Mouse (Mus musculus) lung, adult 2 months (tissue): Measurements from ENCODE around the gene Synj2.

Experiments used
- CTCF ChIP-seq: fragments of 200-500 bp; IDR thresholded peaks from 2 replicates; pipeline ENCODE4 v1.5.1; 2011; ENCODE audit warnings: mild to moderate bottlenecking, low read length, control low read depth; ENCODE audit not compliant: insufficient read depth
- POLR2A ChIP-seq: fragments of 200-500 bp; IDR thresholded peaks from 2 replicates; pipeline ENCODE4 v1.6.1; 2011; ENCODE audit warnings: low read depth, mild to moderate bottlenecking, control low read depth, low read length, borderline replicate concordance; ENCODE audit errors: extremely low read depth

GRCm38 (mm10) chr17:5970298-5970821 is 29.3 kb downstream of the Synj2 start:
- no peak for TF ChIP-seq CTCF
- no peak for TF ChIP-seq POLR2A
